Mouse (Mus musculus): ENCODE results near the gene Cep83. TPM values are rescaled to one million over a fixed set of nuclear protein-coding genes. Genes with fewer than 3 reads are reported as not detected.

Gene Cep83
- total RNA-seq, 4 experiments from 2014 or later: 7.5 to 10.6 (median 8.9) TPM

DNA sequence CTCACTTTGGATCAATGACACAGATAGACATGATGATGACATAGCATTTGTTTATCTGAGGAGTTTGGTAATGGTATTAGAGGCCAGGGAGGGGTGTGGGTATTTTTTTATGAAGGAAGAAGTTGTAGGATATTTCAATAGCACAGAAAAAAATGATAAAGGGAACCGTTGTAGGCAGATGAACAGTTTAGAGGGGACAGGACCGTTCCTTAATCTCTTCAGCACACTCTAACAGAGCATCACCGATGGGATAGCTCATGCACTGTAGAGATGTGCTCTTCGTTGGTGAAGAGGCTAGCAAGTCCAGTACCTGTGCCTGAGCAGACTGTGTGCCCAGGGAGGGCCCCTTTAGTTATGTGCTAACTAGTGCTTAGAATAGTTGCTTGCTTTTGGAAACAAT, 90.9 kb downstream of the Cep83 start:
- DNase-seq: no peak

DNA sequence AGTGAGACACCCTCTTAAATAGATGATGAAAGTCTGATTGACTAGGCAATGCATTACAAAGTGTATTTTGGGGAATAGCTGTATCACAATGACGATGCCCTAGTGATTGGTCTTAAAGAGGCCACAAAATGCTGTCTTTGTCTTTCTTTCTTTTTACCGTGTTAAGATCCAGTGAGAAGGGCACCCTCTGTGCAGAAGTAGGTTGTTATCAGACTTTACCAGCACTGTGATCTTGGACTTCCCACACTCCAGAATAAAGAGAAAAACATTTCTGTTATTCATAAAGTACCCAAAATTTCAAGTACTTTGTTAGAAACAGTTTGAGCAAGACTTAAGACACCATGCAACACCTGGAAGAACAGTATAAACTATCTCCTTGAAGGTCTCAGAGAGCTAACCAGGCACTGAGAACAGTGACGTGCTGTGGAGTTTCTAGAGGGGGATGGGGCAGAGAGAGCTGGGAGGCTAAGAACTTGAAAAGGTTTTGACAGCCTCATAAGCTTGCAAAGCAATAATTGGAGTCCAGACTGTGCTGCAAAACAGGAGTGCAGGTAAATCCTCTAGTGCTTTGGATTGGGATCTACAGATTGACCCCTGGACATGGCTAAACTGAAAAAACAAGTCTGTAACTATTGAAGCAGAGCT, 92.3 kb downstream of the Cep83 start:
- DNase-seq: no peak

DNA sequence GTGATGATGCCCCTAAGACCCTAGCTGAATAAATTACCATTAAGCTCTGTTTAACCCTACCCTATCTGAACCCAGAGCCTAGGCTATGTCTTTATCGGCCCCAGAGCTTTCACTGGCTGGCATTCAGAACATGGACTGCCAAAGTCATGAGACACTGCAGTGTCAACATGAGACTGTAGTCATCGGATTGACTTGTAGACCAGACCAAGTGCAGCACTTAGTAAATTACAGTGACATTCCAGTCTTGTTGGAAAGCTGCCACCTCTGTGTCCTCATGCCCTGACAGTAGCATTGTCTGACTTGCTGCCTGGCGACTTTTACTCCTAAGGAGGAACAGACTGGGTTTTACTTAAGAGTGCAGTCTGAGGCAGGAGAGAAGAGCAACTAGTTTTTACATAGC, 100.8 kb downstream of the Cep83 start:
- peak; percentile 54 for DNase-seq

DNA sequence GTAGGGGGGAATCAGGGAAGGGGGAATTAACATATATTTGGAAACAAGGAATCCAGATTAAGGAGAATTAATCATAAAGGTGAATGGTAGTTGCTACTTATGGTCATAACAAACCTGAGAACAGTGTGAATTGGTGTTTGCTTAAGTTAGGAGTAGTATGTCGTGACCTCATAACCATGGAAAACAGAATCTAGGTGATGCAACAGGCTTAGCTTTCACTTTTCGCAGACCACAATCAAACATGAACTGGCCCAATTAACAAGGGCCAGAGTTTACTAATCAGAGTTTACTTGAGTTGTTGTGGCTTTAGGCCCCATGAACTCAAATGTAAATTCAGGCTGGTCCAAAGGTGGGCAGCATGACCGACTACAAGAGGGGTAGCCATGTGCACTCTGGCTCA, 105.5 kb downstream of the Cep83 start:
- DNase-seq: no peak

DNA sequence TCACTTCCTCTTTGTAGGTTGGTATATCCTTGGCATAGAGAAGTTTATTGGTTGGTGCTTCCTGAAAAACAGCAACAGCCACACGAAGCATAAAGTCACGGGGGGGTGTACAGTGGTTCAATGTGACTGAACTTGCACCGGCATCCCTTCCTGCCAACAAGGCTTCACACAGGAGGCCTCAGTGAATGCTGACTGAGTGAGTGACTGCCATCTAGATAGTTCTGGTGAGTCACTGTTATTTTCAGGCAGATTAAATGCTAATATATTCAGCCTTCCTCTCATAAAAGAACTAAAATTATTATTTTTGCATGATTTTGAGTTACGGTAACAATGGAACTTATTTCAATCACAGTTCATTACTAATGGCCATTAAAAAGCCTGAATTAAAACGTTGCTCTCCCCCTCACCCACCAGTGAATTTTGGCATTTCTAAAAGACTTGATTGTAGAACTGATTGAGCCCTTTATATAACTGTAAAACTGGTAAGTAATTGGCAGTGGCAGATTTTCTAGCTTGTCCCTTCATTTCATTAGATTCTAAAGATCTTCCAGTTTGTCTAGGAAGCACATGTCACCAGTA, 106.3 kb downstream of the Cep83 start:
- no peak for DNase-seq

DNA sequence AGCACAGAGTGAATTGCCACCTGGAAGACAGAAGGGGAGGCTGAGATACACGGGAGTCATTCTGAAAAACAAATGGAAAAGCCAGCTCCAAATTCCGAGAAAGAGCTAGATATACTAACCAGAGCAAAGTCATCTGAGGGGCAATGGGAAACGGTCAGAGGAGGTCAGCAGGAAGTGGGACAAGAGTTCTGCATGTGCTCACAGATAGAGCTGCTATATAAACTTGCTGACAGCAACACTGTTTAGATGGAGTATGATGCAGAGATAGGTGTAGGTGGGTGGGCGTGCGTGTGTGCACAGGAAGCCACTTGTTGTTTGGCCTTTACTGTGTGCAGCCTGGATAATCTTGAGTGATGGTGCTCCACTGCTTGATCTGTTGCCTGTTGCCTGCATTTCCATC, 109.7 kb downstream of the Cep83 start:
- DNase-seq: no peak

DNA sequence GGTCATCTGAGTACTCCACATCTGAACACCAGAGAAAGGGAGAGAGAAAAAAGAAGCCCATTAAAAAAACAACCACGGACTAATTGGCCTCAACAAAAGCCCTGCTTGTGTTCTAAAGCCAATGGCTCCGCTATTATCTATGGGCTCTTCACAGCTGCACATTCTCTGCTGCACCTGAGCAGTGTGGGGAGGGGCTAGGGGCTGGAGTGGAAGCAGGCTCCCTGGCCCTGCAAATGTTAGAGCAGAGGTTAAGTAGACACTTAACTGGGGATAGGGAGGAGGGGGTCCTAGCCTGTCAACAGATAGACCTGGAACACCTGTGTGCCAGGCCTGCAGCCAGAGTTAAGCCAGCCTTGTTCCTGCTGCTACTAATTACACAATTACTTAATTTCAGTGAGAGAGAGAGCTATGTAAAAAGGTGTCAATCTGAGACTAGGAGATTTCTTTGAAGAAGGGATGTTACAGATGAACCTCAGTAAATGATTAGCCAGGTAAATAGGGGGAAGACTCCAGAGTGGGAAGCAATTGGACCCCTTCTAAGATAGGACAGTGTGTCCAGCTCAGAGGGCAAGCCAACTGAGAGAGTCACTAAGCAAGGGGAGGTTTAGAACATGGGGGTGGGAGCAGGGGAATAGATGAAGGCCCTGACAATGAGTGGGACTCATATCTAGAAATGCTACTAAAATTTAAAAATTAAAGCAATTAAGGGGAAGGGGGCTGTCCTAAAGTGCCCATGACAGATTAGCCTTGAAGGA, 111.2 kb downstream of the Cep83 start:
- DNase-seq: no peak

DNA sequence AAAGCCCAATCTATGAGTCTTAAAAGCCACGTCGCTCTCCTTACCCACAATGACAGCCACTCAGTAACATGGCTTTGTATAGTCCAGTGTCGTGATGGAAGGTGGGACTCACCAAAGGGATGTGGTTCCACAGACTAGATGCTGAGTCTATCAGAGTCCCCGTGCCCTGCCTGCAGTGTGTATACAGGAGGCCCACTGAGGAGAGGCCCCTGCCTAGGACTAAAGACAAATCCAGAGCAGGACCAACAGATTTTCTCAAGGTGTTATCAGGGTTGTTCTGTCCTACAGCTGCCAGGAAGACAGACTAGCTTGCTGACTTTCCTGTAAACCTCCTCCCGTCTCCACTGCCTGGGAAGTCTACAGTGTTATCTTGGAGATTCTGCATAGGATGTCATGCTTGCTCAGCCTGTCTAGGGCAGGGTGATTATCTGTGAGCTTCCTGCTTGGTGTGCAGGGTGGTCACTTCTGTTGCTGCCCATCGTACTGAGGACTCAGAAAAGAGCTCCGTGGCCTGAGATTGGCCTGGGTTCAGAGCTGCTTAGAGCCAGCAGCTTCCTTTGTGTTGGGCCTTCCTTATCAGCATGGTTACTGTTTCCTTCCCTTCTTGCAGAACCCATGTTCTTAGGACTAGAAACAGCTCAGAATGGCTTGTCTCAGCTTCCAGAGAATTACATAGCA, 112.4 kb downstream of the Cep83 start:
- DNase-seq: no peak

DNA sequence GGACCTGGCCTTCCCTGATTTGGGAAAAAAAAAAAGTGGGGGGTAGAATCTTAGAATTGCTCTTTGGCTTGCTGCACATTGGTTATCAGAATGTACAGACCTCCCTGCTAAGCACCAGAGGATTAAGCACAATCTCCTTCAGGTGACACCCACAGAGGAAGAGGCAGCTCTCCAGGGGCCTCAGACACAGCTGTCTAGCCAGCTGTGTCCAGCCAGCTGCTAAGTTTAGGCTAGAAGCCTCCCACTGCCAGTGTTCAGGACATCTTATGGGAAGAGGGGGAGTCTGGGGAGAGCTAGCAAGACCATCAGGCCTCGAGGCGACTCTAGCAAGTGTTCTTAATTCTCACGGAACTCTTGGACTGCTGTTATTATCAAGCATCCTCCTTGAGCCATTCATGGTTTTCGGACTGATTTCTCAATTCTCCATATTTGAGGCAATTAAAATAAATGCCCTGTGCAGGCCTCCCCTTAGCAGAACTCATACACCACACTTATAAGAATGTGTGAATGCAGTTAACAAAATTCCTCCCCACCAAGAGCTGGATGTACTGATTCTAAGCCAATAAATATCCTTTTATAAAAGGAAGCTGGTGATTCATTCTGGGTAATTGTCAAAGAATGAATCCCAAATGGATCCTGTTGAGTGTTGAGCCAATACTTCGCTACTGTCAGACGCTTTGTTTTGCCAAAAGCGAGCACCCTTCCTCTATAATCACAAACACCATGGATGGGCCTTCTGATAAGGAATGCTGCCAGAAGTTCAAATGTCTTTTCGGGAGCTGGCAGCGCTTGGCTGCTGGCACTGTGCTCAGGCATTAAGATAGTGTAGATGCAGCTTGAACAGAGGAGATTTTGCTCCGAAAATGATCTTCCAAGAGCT, 115.8 kb downstream of the Cep83 start:
- no peak for DNase-seq

DNA sequence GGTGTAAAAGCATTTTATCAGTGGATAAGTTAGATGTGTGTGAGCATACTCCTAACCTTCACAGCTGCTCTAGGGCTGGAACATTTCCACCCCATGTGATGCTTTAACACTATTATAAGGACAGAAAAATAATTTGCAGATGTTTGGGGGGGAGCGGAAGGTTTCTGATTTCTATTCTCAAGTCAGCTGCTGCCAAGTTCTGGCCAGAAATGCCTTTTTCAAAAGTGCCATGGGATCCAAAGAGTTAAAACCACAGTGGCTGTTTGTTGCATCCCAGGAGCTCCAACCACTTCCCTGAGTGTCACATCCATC, 116.4 kb downstream of the Cep83 start:
- no peak for DNase-seq

DNA sequence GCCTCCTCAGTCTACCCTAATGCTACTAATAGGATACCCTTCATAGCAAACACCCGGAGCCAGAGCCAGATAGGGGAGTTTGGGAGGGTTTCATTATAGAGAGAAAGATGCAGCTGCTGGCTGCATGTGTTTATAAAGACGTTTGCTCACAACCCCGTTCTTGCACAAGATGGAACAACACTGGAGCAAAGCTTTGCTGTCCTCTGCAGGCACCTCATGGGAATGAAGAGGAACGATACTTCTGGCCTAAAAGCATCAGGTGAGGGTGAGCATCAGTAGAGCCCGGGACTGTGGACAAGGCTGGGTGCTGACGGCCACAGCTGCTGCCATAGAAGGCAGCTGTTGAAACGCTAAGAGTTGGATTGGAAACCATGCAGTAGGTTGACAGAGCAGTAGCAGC, 118.9 kb downstream of the Cep83 start:
- DNase-seq: no peak

DNA sequence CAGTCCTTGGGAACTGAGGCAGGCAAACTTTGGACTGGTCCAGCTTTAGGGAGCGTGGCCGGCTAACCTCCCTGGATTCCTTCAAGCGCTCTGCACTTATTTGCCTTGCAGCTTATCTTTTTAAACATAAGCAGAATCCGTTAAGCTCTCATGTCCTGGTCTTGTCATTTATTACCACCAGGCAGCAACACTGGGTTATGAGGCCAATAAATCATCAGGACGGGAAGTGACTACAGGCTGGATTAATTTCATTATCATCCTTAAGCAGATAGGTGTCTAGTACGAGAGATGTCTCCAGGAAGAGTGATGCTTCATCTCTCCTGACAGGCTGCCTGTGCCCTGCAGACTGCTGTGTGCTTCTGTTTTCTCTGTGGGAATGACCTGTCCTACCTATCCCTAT, 119.8 kb downstream of the Cep83 start:
- no peak for DNase-seq

DNA sequence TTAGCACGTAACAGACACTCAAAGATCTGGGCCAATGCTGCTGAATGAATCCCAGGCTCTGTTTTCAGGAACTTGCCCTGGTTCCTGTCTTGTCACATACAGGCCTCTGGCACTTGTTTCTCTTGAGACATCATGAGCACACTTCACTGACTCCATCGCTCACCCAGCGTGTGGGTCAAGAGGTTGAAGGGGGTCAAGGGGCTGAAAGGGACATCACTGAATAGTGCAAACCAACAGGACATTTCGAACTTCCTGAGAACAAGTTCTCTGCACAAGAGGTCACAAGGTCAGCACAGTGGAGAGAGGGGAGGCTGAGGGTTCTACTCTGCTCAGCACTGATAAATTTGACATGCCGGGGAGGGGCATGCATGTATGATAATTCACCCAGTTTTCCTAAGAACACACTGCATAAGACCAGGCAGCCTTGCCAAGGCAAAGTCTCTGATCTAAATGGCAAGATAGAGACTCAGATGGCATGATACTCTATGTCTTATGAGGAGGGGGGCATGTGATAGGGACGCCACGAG, 121.6 kb downstream of the Cep83 start:
- no peak for DNase-seq

DNA sequence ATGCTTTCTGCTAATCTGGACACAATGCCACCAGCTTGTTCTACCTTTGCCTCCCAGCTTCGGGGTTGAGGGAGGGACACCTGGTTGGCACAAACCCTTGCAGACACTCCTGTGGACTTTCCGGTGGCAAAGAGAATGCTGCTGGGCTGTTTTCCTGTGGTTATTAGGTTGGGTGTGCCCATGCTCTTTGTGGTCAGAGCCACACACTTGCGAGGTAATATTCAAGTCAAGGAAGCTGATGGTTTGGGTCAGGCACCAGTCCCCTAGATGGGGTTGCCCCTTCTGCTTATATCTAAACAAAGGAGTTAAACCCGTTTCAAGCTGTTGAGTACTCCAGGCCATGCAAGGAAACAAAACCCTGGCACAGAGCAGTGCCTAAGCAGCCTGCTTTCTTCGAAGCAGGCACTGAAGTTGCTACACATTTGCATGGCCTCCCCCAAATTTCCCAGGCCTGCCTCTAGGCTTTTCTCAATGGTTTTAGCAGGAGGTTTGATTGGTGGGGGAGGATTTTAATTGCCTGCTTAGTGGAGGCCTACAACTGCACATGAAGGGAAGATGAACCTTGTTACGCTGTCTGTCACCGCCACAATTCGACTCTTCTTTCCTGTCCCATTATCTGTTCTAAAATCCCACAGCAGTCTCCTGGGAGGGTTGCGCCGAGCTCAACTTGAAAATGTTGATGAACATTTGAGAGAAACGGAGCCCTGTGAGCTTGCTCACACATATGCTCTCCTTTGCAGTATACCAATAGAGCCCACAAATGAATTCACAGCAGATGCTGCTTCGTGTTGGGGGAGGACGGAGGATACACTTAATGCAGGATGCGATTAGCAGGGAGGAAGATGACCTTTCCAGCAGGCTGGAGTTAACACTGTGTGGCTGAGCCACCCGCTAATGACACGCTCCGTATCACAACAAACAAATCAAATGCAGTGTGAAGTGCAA, 123.7 kb downstream of the Cep83 start:
- DNase-seq: no peak

DNA sequence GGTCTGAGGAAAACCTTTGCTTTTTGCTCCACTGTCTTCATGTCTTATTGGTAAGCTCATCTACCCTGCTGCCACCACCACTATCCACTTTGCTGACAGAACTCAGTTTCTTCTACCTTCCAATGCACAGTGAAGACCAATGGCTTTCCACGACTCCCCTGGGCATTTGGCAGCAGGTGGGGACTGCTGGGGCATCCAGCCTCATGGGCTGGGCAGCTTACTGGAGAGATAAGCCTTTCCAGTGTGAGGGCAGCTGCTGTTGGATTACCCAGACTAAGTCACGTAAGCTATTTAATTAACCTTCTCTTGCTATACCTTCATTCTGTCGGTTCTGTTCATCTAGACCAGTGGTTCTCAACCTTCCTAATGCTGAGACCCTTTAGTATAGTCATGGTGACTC, 129.7 kb downstream of the Cep83 start:
- no peak for DNase-seq

DNA sequence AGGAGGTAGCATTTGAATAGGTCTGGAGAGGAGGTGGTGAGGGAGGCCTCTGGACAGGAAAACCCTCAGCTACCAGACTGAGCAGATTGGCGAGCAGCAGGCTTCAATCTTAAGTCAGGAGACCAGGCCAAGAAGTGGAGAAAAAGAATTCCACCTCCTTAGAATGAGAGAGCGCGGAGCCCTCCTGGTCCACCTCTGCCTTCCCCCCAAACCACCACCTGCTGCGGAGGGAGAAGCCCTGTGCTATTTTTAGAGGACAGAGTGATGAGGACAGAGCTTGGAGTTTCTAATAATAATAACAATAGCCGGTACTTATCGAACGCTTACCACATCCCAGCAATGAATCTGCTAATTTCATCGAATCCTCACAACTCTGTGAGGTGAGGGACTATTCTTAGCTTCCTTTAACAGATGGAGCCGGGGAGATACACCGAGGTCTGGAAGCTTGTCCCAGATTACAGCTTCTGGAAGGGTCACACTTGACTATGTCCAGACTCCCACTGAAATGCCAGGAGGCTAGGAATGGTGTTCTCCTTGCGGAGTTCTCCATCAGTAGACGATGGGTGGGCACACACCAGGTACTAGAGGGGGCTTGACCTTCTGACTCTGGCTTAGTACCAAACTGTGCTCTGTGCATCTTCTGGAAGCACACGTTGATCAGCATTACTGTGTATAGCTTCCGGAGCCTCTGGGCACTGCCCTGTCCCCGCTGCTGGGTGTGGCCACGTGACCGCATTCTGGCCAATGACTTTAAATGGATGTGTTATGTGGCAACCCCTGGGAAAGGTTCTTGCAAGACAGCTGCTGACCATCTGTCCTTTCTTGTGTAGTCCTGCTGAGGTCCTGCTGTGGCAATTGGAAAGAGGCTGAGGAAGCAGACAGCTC, 130.6 kb downstream of the Cep83 start:
- no peak for DNase-seq

DNA sequence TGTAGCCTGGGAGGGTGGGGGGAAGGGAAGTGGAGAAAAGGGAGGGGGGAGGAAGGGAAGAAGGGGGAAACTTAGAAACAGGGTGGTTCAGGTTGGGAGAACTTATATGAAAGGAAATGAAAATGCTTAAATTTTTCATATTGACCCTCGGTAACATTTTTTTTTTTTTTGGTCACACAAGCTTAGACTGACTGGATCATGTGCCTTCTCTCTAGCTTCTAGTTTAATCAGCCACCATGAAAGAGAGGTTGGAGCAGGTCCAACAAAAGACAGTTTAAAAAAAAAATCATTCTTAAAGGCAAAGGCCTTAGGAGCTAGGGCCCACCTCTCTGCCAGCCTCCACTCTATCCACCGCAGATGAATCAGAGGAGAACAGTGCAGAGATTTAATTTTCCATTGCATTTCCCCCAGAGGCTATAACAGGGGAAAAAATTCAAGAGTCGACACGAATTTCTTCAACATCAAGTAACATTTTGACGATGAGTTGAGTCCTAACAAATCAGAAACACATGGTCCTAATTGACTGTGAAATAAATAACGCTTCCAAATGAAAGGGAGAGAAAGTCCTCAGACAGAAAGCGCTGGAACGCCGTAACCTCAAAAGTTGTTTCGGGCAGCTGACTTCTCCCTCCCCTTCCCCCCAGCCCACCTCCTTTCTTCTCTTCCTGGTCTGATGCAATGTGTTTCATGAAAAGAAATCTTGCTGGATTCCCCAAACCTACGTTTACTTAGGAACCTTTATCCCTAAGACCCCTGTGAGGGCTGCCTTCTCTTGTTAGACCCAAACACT, 135.7 kb downstream of the Cep83 start:
- DNase-seq: no peak

DNA sequence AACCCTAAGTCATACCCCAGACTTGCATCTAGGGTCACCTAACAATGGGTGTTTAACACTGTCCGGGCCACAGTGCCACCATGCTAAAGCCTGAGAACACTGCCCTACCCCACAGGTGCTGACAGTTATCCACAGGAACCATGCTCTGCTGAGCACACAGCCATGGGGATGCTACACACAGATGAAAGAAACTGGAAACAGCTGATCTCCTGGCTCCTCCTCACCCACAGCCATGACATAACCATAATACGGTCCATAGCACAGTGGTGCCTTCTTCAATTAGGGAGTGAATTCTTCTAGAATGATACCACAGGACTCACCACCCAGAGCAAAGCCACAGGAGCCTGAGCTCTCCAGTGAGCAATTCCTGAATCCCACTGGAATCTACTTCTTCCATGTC, 137.5 kb downstream of the Cep83 start:
- no peak for DNase-seq

DNA sequence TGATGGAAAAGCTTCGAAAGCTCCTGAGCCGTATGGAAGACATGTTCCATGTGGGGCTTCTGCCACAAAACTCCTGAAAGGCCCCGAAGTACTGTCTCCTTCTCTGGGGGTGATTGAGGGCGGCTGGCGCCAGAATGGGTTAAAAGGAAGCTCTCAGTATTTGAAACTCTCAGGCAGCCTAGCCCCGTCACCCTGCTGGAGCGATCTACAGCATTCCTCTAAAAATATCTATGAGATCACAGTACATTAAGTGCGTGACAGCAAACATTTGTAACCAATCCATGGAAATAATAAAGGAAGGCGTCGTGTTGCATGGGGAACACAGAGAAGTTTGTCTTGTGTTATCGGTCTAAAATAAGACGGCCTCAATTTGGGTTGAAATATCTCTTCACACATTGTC, 138.0 kb downstream of the Cep83 start:
- no peak for DNase-seq
